Mouse (Mus musculus) spleen, adult 2 months (tissue): ENCODE results near the gene Otop3. TPM values are rescaled to one million over a fixed set of nuclear protein-coding genes. Genes with fewer than 3 reads are reported as not detected.

Source experiments
- DNase-seq, 2 experiments: peaks; one replicate each; pipeline versions ENCODE4 v3.0.0 to v3.0.0-alpha.2; 2012 to 2021; ENCODE audit warnings: low spot score in 2 of 2, low read depth in 1 of 2
- H3K27ac ChIP-seq: fragments of 200-500 bp; 2 replicates; pipeline ENCODE4 v1.5.1; 2012; ENCODE audit warnings: low read length, inconsistent platforms; ENCODE audit not compliant: insufficient read depth
- H3K27me3 ChIP-seq: fragments of 200-500 bp; 2 replicates; pipeline ENCODE4 v1.6.1; 2012; ENCODE audit warnings: mild to moderate bottlenecking, moderate library complexity, low read length, inconsistent platforms; ENCODE audit not compliant: control insufficient read depth, insufficient read depth
- H3K36me3 ChIP-seq: fragments of 200-500 bp; 2 replicates; pipeline ENCODE4 v1.6.1; 2012; ENCODE audit warnings: mild to moderate bottlenecking, low read length, inconsistent platforms; ENCODE audit not compliant: control insufficient read depth, insufficient read depth
- H3K4me1 ChIP-seq: fragments of 200-500 bp; 2 replicates; pipeline ENCODE4 v1.6.1; 2011; ENCODE audit warnings: inconsistent platforms; ENCODE audit not compliant: control insufficient read depth, insufficient read depth, insufficient read length
- H3K4me3 ChIP-seq: fragments of 200-500 bp; 2 replicates; pipeline ENCODE4 v1.5.1; 2011; ENCODE audit warnings: mild to moderate bottlenecking, inconsistent platforms; ENCODE audit not compliant: insufficient read depth, insufficient read length; ENCODE audit errors: extremely low read depth
- CTCF ChIP-seq: fragments of 200-500 bp; IDR thresholded peaks from 2 replicates; pipeline ENCODE4 v1.5.1; 2011; ENCODE audit warnings: mild to moderate bottlenecking, inconsistent platforms; ENCODE audit not compliant: insufficient read depth, insufficient read length, insufficient replicate concordance; ENCODE audit errors: extremely low read depth
- POLR2A ChIP-seq: fragments of 200-500 bp; IDR thresholded peaks from 2 replicates; pipeline ENCODE4 v1.6.1; 2011; ENCODE audit warnings: low read depth, low read length, inconsistent platforms
- WGBS: fragments of 180-500 bp; shearing (Covaris S2); methylation state at CpG from one replicate; pipeline ENCODE4 v1.1.7; 2018; 5-methylcytosine and 5-hydroxymethylcytosine counted together
- polyA plus RNA-seq: library from polyadenylated mRNA; depleted of rRNA; stranded (reverse); fragments of >200 nt; gene quantifications from 2 replicates; pipeline ENCODE4 v1.2.3, GENCODE M21; 2012; rRNA removed

Otop3 gene
- polyA plus RNA-seq, result not detected in 2 replicates

GRCm38 (mm10) chr11:115334531-115334930, at the start of gene Otop3:
Gene Otop3, plus strand, starts transcription at chr11:115334731.
- no peaks in the 10 kb centered on the region for H3K36me3 ChIP-seq
- H3K27me3 ChIP-seq, result peaks cover 4% of the 10 kb centered on the region; the same call in 1 of the 2 replicates
- no peak for DNase-seq
- no peak within 1 kb of the TSS for H3K4me3 ChIP-seq
- WGBS, result 12% methylated on average over 29 of the region's 29 CpGs
- TF ChIP-seq CTCF (no peak), POLR2A (no peak)
- no peak within 1 kb of the TSS for H3K27ac ChIP-seq
- H3K4me1 ChIP-seq, result 0 out of 2 replicates have a peak, but pooled peaks cover 6% of the 10 kb centered on the region

- DNase-seq, result no peak
- Histone ChIP-seq H3K4me1 (no peaks in the 10 kb centered on the region), H3K36me3 (no peaks in the 10 kb centered on the region), H3K4me3 (no peak overlapping the region), H3K27me3 (no peaks in the 10 kb centered on the region), H3K27ac (no peak overlapping the region)
- 15% methylated on average over 4 of the region's 4 CpGs for WGBS
- TF ChIP-seq CTCF (no peak), POLR2A (no peak)
Observed at GRCm38 (mm10) chr11:115285282-115285681, 49.2 kb upstream of the Otop3 start.

GRCm38 (mm10) chr11:115286201-115286993, 48.1 kb upstream of the Otop3 start:
- no peak for DNase-seq
- WGBS, result 77% methylated on average over 19 of the region's 19 CpGs
- no peak overlapping the region for H3K4me3 ChIP-seq
- H3K4me1 ChIP-seq, result no peaks in the 10 kb centered on the region
- H3K36me3 ChIP-seq, result no peaks in the 10 kb centered on the region
- TF ChIP-seq POLR2A, result no peak
- no peak for TF ChIP-seq CTCF
- H3K27me3 ChIP-seq, result no peaks in the 10 kb centered on the region
- H3K27ac ChIP-seq, result no peak overlapping the region

GRCm38 (mm10) chr11:115287386-115287785, 47.1 kb upstream of the Otop3 start:
- DNase-seq, result no peak
- 86% methylated on average over 5 of the region's 5 CpGs for WGBS
- TF ChIP-seq CTCF (no peak), POLR2A (no peak)
- H3K36me3 ChIP-seq, result no peaks in the 10 kb centered on the region
- no peak overlapping the region for H3K4me3 ChIP-seq
- no peak overlapping the region for H3K27ac ChIP-seq
- no peaks in the 10 kb centered on the region for H3K4me1 ChIP-seq
- no peaks in the 10 kb centered on the region for H3K27me3 ChIP-seq

- H3K27me3 ChIP-seq, result no peaks in the 10 kb centered on the region
- DNase-seq, result no peak
- H3K4me3 ChIP-seq, result no peak overlapping the region
- TF ChIP-seq CTCF (no peak), POLR2A (no peak)
- H3K4me1 ChIP-seq, result no peaks in the 10 kb centered on the region
- no peak overlapping the region for H3K27ac ChIP-seq
- H3K36me3 ChIP-seq, result no peaks in the 10 kb centered on the region
- WGBS, result 81% methylated on average over 2 of the region's 2 CpGs
Observed at GRCm38 (mm10) chr11:115288305-115288704, 46.2 kb upstream of the Otop3 start.

- H3K27me3 ChIP-seq, result no peaks in the 10 kb centered on the region
- no peak for TF ChIP-seq POLR2A
- TF ChIP-seq CTCF, result no peak
- 80% methylated on average over 8 of the region's 8 CpGs for WGBS
Observed at GRCm38 (mm10) chr11:115289885-115290284, 44.6 kb upstream of the Otop3 start.

GRCm38 (mm10) chr11:115290314-115290713, 44.2 kb upstream of the Otop3 start:
- no peak for DNase-seq
- Histone ChIP-seq H3K27ac (no peak overlapping the region), H3K4me3 (no peak overlapping the region), H3K27me3 (no peaks in the 10 kb centered on the region), H3K4me1 (no peaks in the 10 kb centered on the region), H3K36me3 (no peaks in the 10 kb centered on the region)
- WGBS, result 88% methylated on average over 1 of the region's 1 CpGs
- TF ChIP-seq POLR2A (no peak), CTCF (no peak)

More at GRCm38 (mm10) chr11:115289885-115290284, 44.6 kb upstream of the Otop3 start:
- Histone ChIP-seq H3K27ac (no peak overlapping the region), H3K4me1 (no peaks in the 10 kb centered on the region), H3K4me3 (no peak overlapping the region), H3K36me3 (no peaks in the 10 kb centered on the region)
- no peak for DNase-seq
